ENCODE assay signal across 13 mouse cellular contexts in genomic region chr5:120570289-120570897, GRCm38 (mm10). TPM values are rescaled to one million over a fixed set of nuclear protein-coding genes. Genes with fewer than 3 reads are reported as not detected.
DNase-seq lines count a peak whose midpoint lies in the region; ATAC-seq and TF ChIP-seq lines count a peak whose summit lies in the region.
"Had no signal": no experiment of that assay in that cellular context is flagged by ENCODE, and none has a peak within 500 bp of the region (broad histone marks: within the 10 kb centered on the region; RNA-seq: fewer than 3 reads in every experiment).

No protein-coding gene starts in this region.

- TF ChIP-seq POLR2A in small intestine, adult 2 months (IDR thresholded peaks at IDR 0.05; ENCODE audit: low read depth, low read length), result no peak

- ATAC-seq in lung, embryonic 14.5 days (ENCODE audit: insufficient read depth), result no peak
- no peak for ATAC-seq in intestine, embryonic 16.5 days
- ATAC-seq: Patski had no signal

- intact Hi-C loops in heart, postnatal 36 days (cut with DNase I), result no loop called here
- intact Hi-C loops in left cerebral cortex, postnatal 36 days (cut with DNase I), result no loop called here

- TF ChIP-seq CTCF in lung, embryonic 14.5 days (IDR thresholded peaks at IDR 0.05; ENCODE audit: low read depth), result no peak
- TF ChIP-seq CTCF in small intestine, adult 2 months (IDR thresholded peaks at IDR 0.05; ENCODE audit: extremely low read depth, insufficient read length, insufficient replicate concordance, low read depth, low read length), result no peak

- no peak overlapping the region for H3K4me3 ChIP-seq in lung, embryonic 14.5 days (ENCODE audit: low read depth, low read length)
- no peak overlapping the region for H3K4me3 ChIP-seq in intestine, embryonic 16.5 days (ENCODE audit: low read length)
- no peak overlapping the region for H3K4me3 ChIP-seq in small intestine, adult 2 months (ENCODE audit: low read depth, low read length)

- H3K4me1 ChIP-seq in lung, embryonic 14.5 days (ENCODE audit: insufficient read depth), result peaks cover 54% of the 10 kb centered on the region
- H3K4me1 ChIP-seq in intestine, embryonic 16.5 days (ENCODE audit: control insufficient read depth, insufficient read depth, low read length), result peaks cover 58% of the 10 kb centered on the region
- H3K4me1 ChIP-seq in small intestine, adult 2 months (ENCODE audit: control insufficient read depth, insufficient read depth, insufficient read length, low read length), result peaks cover 39% of the 10 kb centered on the region

- H3K36me3 ChIP-seq in lung, embryonic 14.5 days (ENCODE audit: insufficient read depth), result peaks cover 8% of the 10 kb centered on the region; the same call in 1 of the 2 replicates
- no peaks in the 10 kb centered on the region for H3K36me3 ChIP-seq in intestine, embryonic 16.5 days (ENCODE audit: control insufficient read depth, insufficient read depth, low read length)
- peaks cover 1% of the 10 kb centered on the region; the same call in 1 of the 2 replicates for H3K36me3 ChIP-seq in small intestine, adult 2 months (ENCODE audit: control insufficient read depth, insufficient read depth, low read length)

- H3K27me3 ChIP-seq in lung, embryonic 14.5 days (ENCODE audit: insufficient read depth, low read length), result no peaks in the 10 kb centered on the region
- H3K27me3 ChIP-seq in intestine, embryonic 16.5 days (replicated peaks; ENCODE audit: control insufficient read depth, insufficient read depth, low read length), result no peaks in the 10 kb centered on the region
- no peaks in the 10 kb centered on the region for H3K27me3 ChIP-seq in small intestine, adult 2 months (ENCODE audit: control insufficient read depth, insufficient read depth, low read length)
- H3K27me3 ChIP-seq: Patski had no signal

- 70% methylated on average over 11 of the region's 11 CpGs for WGBS in lung, embryonic 14.5 days
- 74% methylated on average over 11 of the region's 11 CpGs for WGBS in intestine, embryonic 16.5 days
- WGBS in small intestine, adult 2 months, result 66% methylated on average over 11 of the region's 11 CpGs

- peak overlapping the region; percentile 80 for H3K27ac ChIP-seq in lung, embryonic 14.5 days (ENCODE audit: low read depth)
- H3K27ac ChIP-seq in intestine, embryonic 16.5 days (ENCODE audit: low read length), result peak overlapping the region; percentile 64
- H3K27ac ChIP-seq in small intestine, adult 2 months (ENCODE audit: insufficient read depth, low read depth, low read length), result peak overlapping the region; percentile 61

- H3K9ac ChIP-seq in lung, embryonic 14.5 days, result no peak overlapping the region
- no peak overlapping the region; the same call in 1 of the 2 replicates for H3K9ac ChIP-seq in intestine, embryonic 16.5 days (ENCODE audit: low read depth, low read length)

- no peak overlapping the region for H3K4me2 ChIP-seq in lung, embryonic 14.5 days
- no peak overlapping the region for H3K4me2 ChIP-seq in intestine, embryonic 16.5 days (ENCODE audit: low read depth, low read length)
- H3K4me2 ChIP-seq: midbrain, embryonic 11.5 days had no signal

- no peaks in the 10 kb centered on the region for H3K9me3 ChIP-seq in lung, embryonic 14.5 days (ENCODE audit: low read depth, low read length)
- H3K9me3 ChIP-seq in intestine, embryonic 16.5 days (ENCODE audit: control insufficient read depth, low read length), result no peaks in the 10 kb centered on the region

- peak; percentile 97 for DNase-seq in heart, adult 11 months
- DNase-seq in heart, postnatal 36 days, result no peak
- no peak for DNase-seq in lung, embryonic 14.5 days
- DNase-seq in lung, postnatal 4 days, result no peak
- DNase-seq in left cerebral cortex, postnatal 36 days (ENCODE audit: low spot score in 2 of 2), result no peak
- DNase-seq in left cerebral cortex, adult 9 months (ENCODE audit: low spot score in 2 of 2), result no peak
- DNase-seq: adrenal gland, postnatal 10 days; liver had no signal

RNA-seq across cellular contexts. Expression of gene Tpcn1, which starts 18.1 kb away (rescaled TPM):
- 10 to 100 TPM; 32.5 to 36.0 TPM for total RNA-seq in heart, postnatal 36 days (2021)
- polyA plus RNA-seq in lung, embryonic 14.5 days (2014; fragmentation: Nextera tagmentation; extraction: Ambion mirVana), result 16.5 and 17.0 TPM in 2 replicates
- polyA plus RNA-seq in intestine, embryonic 16.5 days (2015; fragmentation: Nextera tagmentation; extraction: Ambion mirVana), result 21.4 and 23.9 TPM in 2 replicates
- polyA plus RNA-seq in small intestine, adult 2 months (2012; rRNA removed), result 48.5 and 115 TPM in 2 replicates
- 10 to 100 TPM; 32.9 to 36.0 TPM for total RNA-seq in left cerebral cortex, postnatal 36 days (2021)

RNA-seq across cellular contexts. Expression of gene Iqcd, which starts 18.4 kb away (rescaled TPM):
- not detected for total RNA-seq in heart, postnatal 36 days (2021)
- polyA plus RNA-seq in lung, embryonic 14.5 days (2014; fragmentation: Nextera tagmentation; extraction: Ambion mirVana), result 0.35 and 0.37 TPM in 2 replicates
- polyA plus RNA-seq in intestine, embryonic 16.5 days (2015; fragmentation: Nextera tagmentation; extraction: Ambion mirVana), result 0.17 and 0.27 TPM in 2 replicates
- polyA plus RNA-seq in small intestine, adult 2 months (2012; rRNA removed), result 0.15 and 0.25 TPM in 2 replicates
- 1 to 10 TPM in 1 of 2 experiments, under 1 TPM in 1; 0.81 to 1.1 TPM for total RNA-seq in left cerebral cortex, postnatal 36 days (2021)
- total RNA-seq: gastrocnemius, adult 18-20 months had no signal

RNA-seq across cellular contexts. Expression of gene Rita1, which starts 42.0 kb away (rescaled TPM):
- 10 to 100 TPM; 15.0 to 17.1 TPM for total RNA-seq in heart, postnatal 36 days (2021)
- 7.2 and 9.5 TPM in 2 replicates for polyA plus RNA-seq in lung, embryonic 14.5 days (2014; fragmentation: Nextera tagmentation; extraction: Ambion mirVana)
- 12.7 and 12.8 TPM in 2 replicates for polyA plus RNA-seq in intestine, embryonic 16.5 days (2015; fragmentation: Nextera tagmentation; extraction: Ambion mirVana)
- 6.9 and 12.1 TPM in 2 replicates for polyA plus RNA-seq in small intestine, adult 2 months (2012; rRNA removed)
- total RNA-seq in left cerebral cortex, postnatal 36 days (2021), result 10 to 100 TPM; 35.7 to 36.3 TPM

RNA-seq across cellular contexts. Expression of gene Ddx54, which starts 42.1 kb away (rescaled TPM):
- 10 to 100 TPM; 22.2 to 24.3 TPM for total RNA-seq in heart, postnatal 36 days (2021)
- 31.5 and 37.2 TPM in 2 replicates for polyA plus RNA-seq in lung, embryonic 14.5 days (2014; fragmentation: Nextera tagmentation; extraction: Ambion mirVana)
- polyA plus RNA-seq in intestine, embryonic 16.5 days (2015; fragmentation: Nextera tagmentation; extraction: Ambion mirVana), result 50.8 and 51.4 TPM in 2 replicates
- polyA plus RNA-seq in small intestine, adult 2 months (2012; rRNA removed), result 23.1 and 44.6 TPM in 2 replicates
- 10 to 100 TPM; 36.9 to 43.1 TPM for total RNA-seq in left cerebral cortex, postnatal 36 days (2021)

RNA-seq across cellular contexts. Expression of gene Slc8b1, which starts 59.4 kb away (rescaled TPM):
- total RNA-seq in heart, postnatal 36 days (2021), result 10 to 100 TPM; 12.5 to 13.9 TPM
- 2.7 and 3.6 TPM in 2 replicates for polyA plus RNA-seq in lung, embryonic 14.5 days (2014; fragmentation: Nextera tagmentation; extraction: Ambion mirVana)
- 6.9 and 7.6 TPM in 2 replicates for polyA plus RNA-seq in intestine, embryonic 16.5 days (2015; fragmentation: Nextera tagmentation; extraction: Ambion mirVana)
- 8.0 and 12.1 TPM in 2 replicates for polyA plus RNA-seq in small intestine, adult 2 months (2012; rRNA removed)
- total RNA-seq in left cerebral cortex, postnatal 36 days (2021), result 1 to 10 TPM; 4.2 to 8.2 TPM
